Mouse (Mus musculus): ENCODE data around the gene Cpb1. TPM values are rescaled to one million over a fixed set of nuclear protein-coding genes. Genes with fewer than 3 reads are reported as not detected.

Gene Cpb1
- not detected in 2 replicates for total RNA-seq (2012; rRNA removed)

DNA sequence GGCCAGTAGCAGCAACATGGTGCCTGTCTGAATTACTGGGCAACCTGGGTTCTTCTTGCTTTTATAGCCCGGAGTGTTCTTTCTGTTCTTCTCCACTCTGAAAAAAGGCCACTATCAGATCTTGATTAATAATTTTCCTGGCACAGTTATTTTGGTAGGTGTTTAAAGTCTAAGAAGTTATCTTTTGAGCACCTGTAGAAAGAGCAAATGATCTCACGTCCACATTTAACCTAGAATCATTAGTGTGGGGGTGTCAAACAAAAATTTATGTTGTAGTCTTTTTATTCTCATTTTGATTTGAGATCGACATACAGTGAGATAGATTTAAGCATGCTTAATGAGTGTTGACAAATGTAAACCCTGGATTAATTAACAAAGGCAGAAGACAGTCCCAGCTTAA, at the start of gene Cpb1:
Gene Cpb1, minus strand, starts transcription at position 101 of the 400 bp plus-strand sequence.
- H3K4me1 ChIP-seq (ENCODE audit: control insufficient read depth in 2 of 2, insufficient read depth in 2 of 2, low read length in 2 of 2, poor library complexity in 1 of 2), result no peaks in the 10 kb centered on the region
- TF ChIP-seq MAFK (IDR thresholded peaks at IDR 0.05; ENCODE audit: insufficient read depth, low read depth, low read length) (no peak), HCFC1 (IDR thresholded peaks at IDR 0.05; ENCODE audit: borderline replicate concordance, insufficient read depth, low read length) (no peak), CHD2 (IDR thresholded peaks at IDR 0.05; ENCODE audit: low read depth, low read length) (no peak), ZNF384 (IDR thresholded peaks at IDR 0.05; ENCODE audit: low read depth, low read length) (no peak), ZC3H11A (IDR thresholded peaks at IDR 0.05; ENCODE audit: borderline replicate concordance, low read depth, low read length) (no peak)
- no peak within 1 kb of the TSS for H3K27ac ChIP-seq (ENCODE audit: insufficient read depth, low read depth, low read length, poor library complexity, severe bottlenecking)
- no peak within 1 kb of the TSS for H3K9ac ChIP-seq (ENCODE audit: insufficient read depth, low read depth, low read length, poor library complexity, severe bottlenecking)
- DNase-seq (ENCODE audit: low read depth, low spot score), result no peak
- no peaks in the 10 kb centered on the region for H3K9me3 ChIP-seq (ENCODE audit: control insufficient read depth, insufficient read depth, low read depth, low read length)
- in situ Hi-C loops (cut with MboI; ENCODE audit: low sequenced_read_pairs in 2 of 2, unreplicated experiment in 2 of 2), result no loop called here
- no peak within 1 kb of the TSS for H3K4me3 ChIP-seq (ENCODE audit: insufficient read depth in 1 of 2, low read depth in 1 of 2, low read length in 2 of 2, poor library complexity in 1 of 2, severe bottlenecking in 1 of 2)
- no peaks in the 10 kb centered on the region for H3K36me3 ChIP-seq (ENCODE audit: control insufficient read depth, insufficient read depth, low read length, poor library complexity, severe bottlenecking)

GRCm38 (mm10) chr3:20317233-20317632, 41.7 kb upstream of the Cpb1 start:
- H3K4me3 ChIP-seq (ENCODE audit: insufficient read depth in 1 of 2, low read depth in 1 of 2, low read length in 2 of 2, poor library complexity in 1 of 2, severe bottlenecking in 1 of 2), result no peak overlapping the region
- no peak overlapping the region for H3K27ac ChIP-seq (ENCODE audit: insufficient read depth, low read depth, low read length, poor library complexity, severe bottlenecking)
- no peaks in the 10 kb centered on the region for H3K4me1 ChIP-seq (ENCODE audit: control insufficient read depth in 2 of 2, insufficient read depth in 2 of 2, low read length in 2 of 2, poor library complexity in 1 of 2)
- no peak for DNase-seq (ENCODE audit: low read depth, low spot score)
- no peaks in the 10 kb centered on the region for H3K9me3 ChIP-seq (ENCODE audit: control insufficient read depth, insufficient read depth, low read depth, low read length)
- H3K36me3 ChIP-seq (ENCODE audit: control insufficient read depth, insufficient read depth, low read length, poor library complexity, severe bottlenecking), result no peaks in the 10 kb centered on the region
- no peak overlapping the region for H3K9ac ChIP-seq (ENCODE audit: insufficient read depth, low read depth, low read length, poor library complexity, severe bottlenecking)
- in situ Hi-C loops (cut with MboI; ENCODE audit: low sequenced_read_pairs in 2 of 2, unreplicated experiment in 2 of 2), result no loop called here
- TF ChIP-seq MAFK (IDR thresholded peaks at IDR 0.05; ENCODE audit: insufficient read depth, low read depth, low read length), result no peak
- no peak for TF ChIP-seq HCFC1 (IDR thresholded peaks at IDR 0.05; ENCODE audit: borderline replicate concordance, insufficient read depth, low read length)
- no peak for TF ChIP-seq CHD2 (IDR thresholded peaks at IDR 0.05; ENCODE audit: low read depth, low read length)
- no peak for TF ChIP-seq ZC3H11A (IDR thresholded peaks at IDR 0.05; ENCODE audit: borderline replicate concordance, low read depth, low read length)
- no peak for TF ChIP-seq ZNF384 (IDR thresholded peaks at IDR 0.05; ENCODE audit: low read depth, low read length)

GRCm38 (mm10) chr3:20309142-20309541, 33.6 kb upstream of the Cpb1 start:
- H3K4me3 ChIP-seq (ENCODE audit: insufficient read depth in 1 of 2, low read depth in 1 of 2, low read length in 2 of 2, poor library complexity in 1 of 2, severe bottlenecking in 1 of 2), result no peak overlapping the region
- no peaks in the 10 kb centered on the region for H3K4me1 ChIP-seq (ENCODE audit: control insufficient read depth in 2 of 2, insufficient read depth in 2 of 2, low read length in 2 of 2, poor library complexity in 1 of 2)
- TF ChIP-seq ZNF384 (IDR thresholded peaks at IDR 0.05; ENCODE audit: low read depth, low read length) (no peak), ZC3H11A (IDR thresholded peaks at IDR 0.05; ENCODE audit: borderline replicate concordance, low read depth, low read length) (no peak), MAFK (IDR thresholded peaks at IDR 0.05; ENCODE audit: insufficient read depth, low read depth, low read length) (no peak), HCFC1 (IDR thresholded peaks at IDR 0.05; ENCODE audit: borderline replicate concordance, insufficient read depth, low read length) (no peak), CHD2 (IDR thresholded peaks at IDR 0.05; ENCODE audit: low read depth, low read length) (no peak)
- DNase-seq (ENCODE audit: low read depth, low spot score), result no peak
- H3K9me3 ChIP-seq (ENCODE audit: control insufficient read depth, insufficient read depth, low read depth, low read length), result no peaks in the 10 kb centered on the region
- in situ Hi-C loops (cut with MboI; ENCODE audit: low sequenced_read_pairs in 2 of 2, unreplicated experiment in 2 of 2), result no loop called here
- H3K36me3 ChIP-seq (ENCODE audit: control insufficient read depth, insufficient read depth, low read length, poor library complexity, severe bottlenecking), result no peaks in the 10 kb centered on the region
- no peak overlapping the region for H3K27ac ChIP-seq (ENCODE audit: insufficient read depth, low read depth, low read length, poor library complexity, severe bottlenecking)
- no peak overlapping the region for H3K9ac ChIP-seq (ENCODE audit: insufficient read depth, low read depth, low read length, poor library complexity, severe bottlenecking)

- no peak overlapping the region for H3K9ac ChIP-seq (ENCODE audit: insufficient read depth, low read depth, low read length, poor library complexity, severe bottlenecking)
- in situ Hi-C loops (cut with MboI; ENCODE audit: low sequenced_read_pairs in 2 of 2, unreplicated experiment in 2 of 2), result no loop called here
- H3K4me3 ChIP-seq (ENCODE audit: insufficient read depth in 1 of 2, low read depth in 1 of 2, low read length in 2 of 2, poor library complexity in 1 of 2, severe bottlenecking in 1 of 2), result no peak overlapping the region
- no peaks in the 10 kb centered on the region for H3K9me3 ChIP-seq (ENCODE audit: control insufficient read depth, insufficient read depth, low read depth, low read length)
- no peaks in the 10 kb centered on the region for H3K36me3 ChIP-seq (ENCODE audit: control insufficient read depth, insufficient read depth, low read length, poor library complexity, severe bottlenecking)
- DNase-seq (ENCODE audit: low read depth, low spot score), result no peak
- TF ChIP-seq HCFC1 (IDR thresholded peaks at IDR 0.05; ENCODE audit: borderline replicate concordance, insufficient read depth, low read length), result no peak
- no peak for TF ChIP-seq ZC3H11A (IDR thresholded peaks at IDR 0.05; ENCODE audit: borderline replicate concordance, low read depth, low read length)
- TF ChIP-seq CHD2 (IDR thresholded peaks at IDR 0.05; ENCODE audit: low read depth, low read length), result no peak
- no peak for TF ChIP-seq ZNF384 (IDR thresholded peaks at IDR 0.05; ENCODE audit: low read depth, low read length)
- TF ChIP-seq MAFK (IDR thresholded peaks at IDR 0.05; ENCODE audit: insufficient read depth, low read depth, low read length), result no peak
- no peak overlapping the region for H3K27ac ChIP-seq (ENCODE audit: insufficient read depth, low read depth, low read length, poor library complexity, severe bottlenecking)
- H3K4me1 ChIP-seq (ENCODE audit: control insufficient read depth in 2 of 2, insufficient read depth in 2 of 2, low read length in 2 of 2, poor library complexity in 1 of 2), result no peaks in the 10 kb centered on the region
Measured at GRCm38 (mm10) chr3:20307256-20307655, 31.7 kb upstream of the Cpb1 start.
